Mouse (Mus musculus): ENCODE results near the gene Lig1.

Gene Lig1

GRCm38 (mm10) chr7:13277081-13277480 lies at the start of gene Lig1:
TSS of gene Lig1 (plus strand) at chr7:13277283.
- no peak for ATAC-seq (ENCODE audit: insufficient number of reproducible peaks, low FRiP score, low TSS enrichment)

- no peak for ATAC-seq (ENCODE audit: insufficient number of reproducible peaks, low FRiP score, low TSS enrichment)
Measured at GRCm38 (mm10) chr7:13260746-13261700, 16.1 kb upstream of the Lig1 start.

GRCm38 (mm10) chr7:13263851-13264250 lies 13.2 kb upstream of the Lig1 start:
- ATAC-seq (ENCODE audit: insufficient number of reproducible peaks, low FRiP score, low TSS enrichment), result no peak

- no peak for ATAC-seq (ENCODE audit: insufficient number of reproducible peaks, low FRiP score, low TSS enrichment)
Measured at GRCm38 (mm10) chr7:13264396-13264795, 12.7 kb upstream of the Lig1 start.

- ATAC-seq (ENCODE audit: insufficient number of reproducible peaks, low FRiP score, low TSS enrichment), result no peak
Measured at GRCm38 (mm10) chr7:13268749-13269260, 8.3 kb upstream of the Lig1 start.

GRCm38 (mm10) chr7:13269394-13269793 lies 7.7 kb upstream of the Lig1 start:
- ATAC-seq (ENCODE audit: insufficient number of reproducible peaks, low FRiP score, low TSS enrichment), result no peak

- no peak for ATAC-seq (ENCODE audit: insufficient number of reproducible peaks, low FRiP score, low TSS enrichment)
Measured at GRCm38 (mm10) chr7:13271704-13272103, 5.4 kb upstream of the Lig1 start.

GRCm38 (mm10) chr7:13277833-13278232 lies 750 bp downstream of the Lig1 start:
- ATAC-seq (ENCODE audit: insufficient number of reproducible peaks, low FRiP score, low TSS enrichment), result no peak

- ATAC-seq (ENCODE audit: insufficient number of reproducible peaks, low FRiP score, low TSS enrichment), result peak; percentile 98
Measured at GRCm38 (mm10) chr7:13278308-13278891, 1.3 kb downstream of the Lig1 start, which contains the start of gene Zswim9. TSS of gene Zswim9 (minus strand) at chr7:13278721.

GRCm38 (mm10) chr7:13278957-13279356 lies 1.9 kb downstream of the Lig1 start:
- ATAC-seq (ENCODE audit: insufficient number of reproducible peaks, low FRiP score, low TSS enrichment), result 0 out of 2 replicates have a peak, but pooled peaks have one; percentile 13

GRCm38 (mm10) chr7:13288621-13289020 lies 11.5 kb downstream of the Lig1 start:
- no peak for ATAC-seq (ENCODE audit: insufficient number of reproducible peaks, low FRiP score, low TSS enrichment)

GRCm38 (mm10) chr7:13290041-13290675 lies 13.1 kb downstream of the Lig1 start:
- no peak for ATAC-seq (ENCODE audit: insufficient number of reproducible peaks, low FRiP score, low TSS enrichment)

GRCm38 (mm10) chr7:13291370-13291769 lies 14.3 kb downstream of the Lig1 start:
- no peak for ATAC-seq (ENCODE audit: insufficient number of reproducible peaks, low FRiP score, low TSS enrichment)

- ATAC-seq (ENCODE audit: insufficient number of reproducible peaks, low FRiP score, low TSS enrichment), result no peak
Measured at GRCm38 (mm10) chr7:13293878-13294855, 17.1 kb downstream of the Lig1 start.

GRCm38 (mm10) chr7:13295256-13295655 lies 18.2 kb downstream of the Lig1 start:
- no peak for ATAC-seq (ENCODE audit: insufficient number of reproducible peaks, low FRiP score, low TSS enrichment)

GRCm38 (mm10) chr7:13297636-13298035 lies 20.6 kb downstream of the Lig1 start:
- ATAC-seq (ENCODE audit: insufficient number of reproducible peaks, low FRiP score, low TSS enrichment), result no peak

- ATAC-seq (ENCODE audit: insufficient number of reproducible peaks, low FRiP score, low TSS enrichment), result no peak
Measured at GRCm38 (mm10) chr7:13298821-13299220, 21.7 kb downstream of the Lig1 start.

GRCm38 (mm10) chr7:13301643-13302042 lies 24.6 kb downstream of the Lig1 start:
- no peak for ATAC-seq (ENCODE audit: insufficient number of reproducible peaks, low FRiP score, low TSS enrichment)

GRCm38 (mm10) chr7:13302780-13303179 lies 25.7 kb downstream of the Lig1 start:
- no peak for ATAC-seq (ENCODE audit: insufficient number of reproducible peaks, low FRiP score, low TSS enrichment)

- ATAC-seq (ENCODE audit: insufficient number of reproducible peaks, low FRiP score, low TSS enrichment), result no peak
Measured at GRCm38 (mm10) chr7:13303372-13303771, 26.3 kb downstream of the Lig1 start.

Data from cerebellum, adult (tissue).